Mouse (Mus musculus): ENCODE measurements at regions not wholly inside any gene's neighbourhood (a gene's known extent, or its start where the extent isn't known, plus 50 kb on each side); places are given as distances from the start of the nearest gene placed in this dataset.

GRCm38 (mm10) chr9:41582711-41583236 lies 421.3 kb upstream of the Ubash3b start:
- Histone ChIP-seq H3K9me3 (replicated peaks) (no peaks in the 10 kb centered on the region), H3K4me1 (peaks cover 17% of the 10 kb centered on the region), H3K9ac (peak overlapping the region; percentile 42), H3K36me3 (0 out of 2 replicates have a peak, but pooled peaks cover 12% of the 10 kb centered on the region), H3K27ac (peak overlapping the region; percentile 73; the same call in 1 of the 2 replicates), H3K27me3 (no peaks in the 10 kb centered on the region), H3K4me3 (replicated peaks) (peak overlapping the region; percentile 63), H3K4me2 (peak overlapping the region; percentile 79)
- 55% methylated on average over 5 of the region's 5 CpGs for WGBS
- ATAC-seq (replicated peaks; ENCODE audit: low FRiP score), result no peak

GRCm38 (mm10) chr9:41582171-41582570 lies 420.7 kb upstream of the Ubash3b start:
- no peaks in the 10 kb centered on the region for H3K9me3 ChIP-seq (replicated peaks)
- 40% methylated on average over 8 of the region's 8 CpGs for WGBS
- 0 out of 2 replicates have a peak, but pooled peaks cover 6% of the 10 kb centered on the region for H3K36me3 ChIP-seq
- H3K27me3 ChIP-seq, result no peaks in the 10 kb centered on the region
- H3K27ac ChIP-seq, result peak overlapping the region; percentile 91
- H3K4me2 ChIP-seq, result peak overlapping the region; percentile 79
- peak overlapping the region; percentile 64 for H3K9ac ChIP-seq
- no peak for ATAC-seq (replicated peaks; ENCODE audit: low FRiP score)
- peaks cover 17% of the 10 kb centered on the region for H3K4me1 ChIP-seq
- H3K4me3 ChIP-seq (replicated peaks), result peak overlapping the region; percentile 63

- 13% methylated on average over 9 of the region's 9 CpGs for WGBS
- ATAC-seq (replicated peaks; ENCODE audit: low FRiP score), result no peak
- peak overlapping the region; percentile 63 for H3K4me3 ChIP-seq (replicated peaks)
- H3K27me3 ChIP-seq, result no peaks in the 10 kb centered on the region
- peaks cover 15% of the 10 kb centered on the region for H3K4me1 ChIP-seq
- peak overlapping the region; percentile 91 for H3K27ac ChIP-seq
- H3K9me3 ChIP-seq (replicated peaks), result no peaks in the 10 kb centered on the region
- H3K36me3 ChIP-seq, result 0 out of 2 replicates have a peak, but pooled peaks cover 3% of the 10 kb centered on the region
- peak overlapping the region; percentile 64 for H3K9ac ChIP-seq
- peak overlapping the region; percentile 79 for H3K4me2 ChIP-seq
Observed at GRCm38 (mm10) chr9:41581741-41582140, 420.2 kb upstream of the Ubash3b start.

GRCm38 (mm10) chr9:41581152-41581551 lies 419.7 kb upstream of the Ubash3b start:
- Histone ChIP-seq H3K9ac (peak overlapping the region; percentile 64), H3K4me1 (peaks cover 15% of the 10 kb centered on the region), H3K27ac (peak overlapping the region; percentile 91), H3K27me3 (no peaks in the 10 kb centered on the region), H3K36me3 (no peaks in the 10 kb centered on the region), H3K9me3 (replicated peaks) (no peaks in the 10 kb centered on the region), H3K4me3 (replicated peaks) (peak overlapping the region; percentile 63), H3K4me2 (peak overlapping the region; percentile 79)
- under 1% methylated on average over 14 of the region's 14 CpGs for WGBS
- peak; percentile 72 for ATAC-seq (replicated peaks; ENCODE audit: low FRiP score)

GRCm38 (mm10) chr9:41580611-41581041 lies 419.1 kb upstream of the Ubash3b start:
- Histone ChIP-seq H3K9ac (peak overlapping the region; percentile 64), H3K4me2 (peak overlapping the region; percentile 79), H3K27me3 (no peaks in the 10 kb centered on the region), H3K4me3 (replicated peaks) (peak overlapping the region; percentile 63), H3K9me3 (replicated peaks) (no peaks in the 10 kb centered on the region), H3K4me1 (peaks cover 17% of the 10 kb centered on the region), H3K27ac (peak overlapping the region; percentile 91), H3K36me3 (no peaks in the 10 kb centered on the region)
- ATAC-seq (replicated peaks; ENCODE audit: low FRiP score), result peak; percentile 53; the same call in 1 of the 2 replicates
- 0% methylated on average over 13 of the region's 13 CpGs for WGBS

- peak; percentile 45 for ATAC-seq (replicated peaks; ENCODE audit: low FRiP score)
- WGBS, result 10% methylated on average over 4 of the region's 4 CpGs
Observed at GRCm38 (mm10) chr9:41580067-41580466, 418.6 kb upstream of the Ubash3b start.

GRCm38 (mm10) chr9:41579107-41580014 lies 417.9 kb upstream of the Ubash3b start:
- no peaks in the 10 kb centered on the region for H3K9me3 ChIP-seq (replicated peaks)
- peak overlapping the region; percentile 63 for H3K4me3 ChIP-seq (replicated peaks)
- H3K36me3 ChIP-seq, result no peaks in the 10 kb centered on the region
- peak; percentile 80 for ATAC-seq (replicated peaks; ENCODE audit: low FRiP score)
- H3K4me1 ChIP-seq, result peaks cover 15% of the 10 kb centered on the region
- peak overlapping the region; percentile 79 for H3K4me2 ChIP-seq
- no peaks in the 10 kb centered on the region for H3K27me3 ChIP-seq
- 34% methylated on average over 13 of the region's 13 CpGs for WGBS
- H3K9ac ChIP-seq, result peak overlapping the region; percentile 64
- H3K27ac ChIP-seq, result peak overlapping the region; percentile 91

More at GRCm38 (mm10) chr9:41580067-41580466, 418.6 kb upstream of the Ubash3b start:
- H3K27ac ChIP-seq, result peak overlapping the region; percentile 91
- peaks cover 16% of the 10 kb centered on the region for H3K4me1 ChIP-seq
- H3K4me2 ChIP-seq, result peak overlapping the region; percentile 79
- H3K27me3 ChIP-seq, result no peaks in the 10 kb centered on the region
- H3K36me3 ChIP-seq, result no peaks in the 10 kb centered on the region
- H3K9me3 ChIP-seq (replicated peaks), result no peaks in the 10 kb centered on the region
- H3K9ac ChIP-seq, result peak overlapping the region; percentile 64
- H3K4me3 ChIP-seq (replicated peaks), result peak overlapping the region; percentile 63

GRCm38 (mm10) chr9:41578221-41579106 lies 417.0 kb upstream of the Ubash3b start:
- H3K27me3 ChIP-seq, result no peaks in the 10 kb centered on the region
- H3K27ac ChIP-seq, result no peak overlapping the region
- no peak overlapping the region for H3K4me2 ChIP-seq
- ATAC-seq (replicated peaks; ENCODE audit: low FRiP score), result no peak
- H3K36me3 ChIP-seq, result no peaks in the 10 kb centered on the region
- 75% methylated on average over 14 of the region's 14 CpGs for WGBS
- no peaks in the 10 kb centered on the region for H3K9me3 ChIP-seq (replicated peaks)
- peaks cover 10% of the 10 kb centered on the region for H3K4me1 ChIP-seq
- H3K9ac ChIP-seq, result no peak overlapping the region
- no peak overlapping the region for H3K4me3 ChIP-seq (replicated peaks)

- Histone ChIP-seq H3K4me1 (peaks cover 10% of the 10 kb centered on the region), H3K4me2 (no peak overlapping the region), H3K4me3 (replicated peaks) (no peak overlapping the region), H3K9ac (no peak overlapping the region), H3K27me3 (no peaks in the 10 kb centered on the region), H3K9me3 (replicated peaks) (no peaks in the 10 kb centered on the region), H3K36me3 (no peaks in the 10 kb centered on the region), H3K27ac (no peak overlapping the region)
- WGBS, result 44% methylated on average over 1 of the region's 1 CpGs
- no peak for ATAC-seq (replicated peaks; ENCODE audit: low FRiP score)
Observed at GRCm38 (mm10) chr9:41577760-41578159, 416.3 kb upstream of the Ubash3b start.

- Histone ChIP-seq H3K4me1 (peaks cover 10% of the 10 kb centered on the region), H3K36me3 (no peaks in the 10 kb centered on the region), H3K27me3 (no peaks in the 10 kb centered on the region), H3K4me2 (no peak overlapping the region), H3K9me3 (replicated peaks) (no peaks in the 10 kb centered on the region), H3K9ac (no peak overlapping the region), H3K4me3 (replicated peaks) (no peak overlapping the region), H3K27ac (no peak overlapping the region)
- WGBS, result 36% methylated on average over 5 of the region's 5 CpGs
- no peak for ATAC-seq (replicated peaks; ENCODE audit: low FRiP score)
Observed at GRCm38 (mm10) chr9:41575826-41576225, 414.3 kb upstream of the Ubash3b start.

- WGBS, result 91% methylated on average over 4 of the region's 4 CpGs
- H3K27ac ChIP-seq, result no peak overlapping the region
- H3K27me3 ChIP-seq, result no peaks in the 10 kb centered on the region
- H3K4me3 ChIP-seq (replicated peaks), result no peak overlapping the region
- no peaks in the 10 kb centered on the region for H3K4me1 ChIP-seq
- no peak overlapping the region for H3K9ac ChIP-seq
- H3K4me2 ChIP-seq, result no peak overlapping the region
- H3K36me3 ChIP-seq, result no peaks in the 10 kb centered on the region
- no peak for ATAC-seq (replicated peaks; ENCODE audit: low FRiP score)
- H3K9me3 ChIP-seq (replicated peaks), result no peaks in the 10 kb centered on the region
Observed at GRCm38 (mm10) chr9:41570262-41570661, 408.8 kb upstream of the Ubash3b start.

Measured in kidney, embryonic 15.5 days (tissue).